Mouse (Mus musculus) T-helper 2 cell (primary cell): ENCODE data around the gene Krtap12-1.
"Not testable (repeated sequence)": the region's sequence is repeated elsewhere in the genome, so short reads cannot be mapped to it uniquely, and the experiment has no call there.

ENCODE experiments used
- in situ Hi-C: fragments of 300-600 bp; cut with MboI, MseI; formaldehyde crosslinking; loops from one replicate; pipeline ENCODE4 v1.15.1; 2025; ENCODE audit warnings: high pct_unique_total_duplicates

Krtap12-1 gene

GRCm38 (mm10) chr10:77741924-77742688, 21.7 kb downstream of the Krtap12-1 start, which contains the start of gene Gm18596:
Gene Gm18596 (minus strand): TSS chr10:77742638.
- in situ Hi-C loops = not testable (repeated sequence)

GRCm38 (mm10) chr10:77750686-77751085, 30.3 kb downstream of the Krtap12-1 start:
- in situ Hi-C loops = not testable (repeated sequence)

GRCm38 (mm10) chr10:77751254-77751653, 30.9 kb downstream of the Krtap12-1 start, which contains the start of gene Gm9736:
Gene Gm9736 (minus strand): TSS chr10:77751354.
- in situ Hi-C loops = not testable (repeated sequence)

DNA sequence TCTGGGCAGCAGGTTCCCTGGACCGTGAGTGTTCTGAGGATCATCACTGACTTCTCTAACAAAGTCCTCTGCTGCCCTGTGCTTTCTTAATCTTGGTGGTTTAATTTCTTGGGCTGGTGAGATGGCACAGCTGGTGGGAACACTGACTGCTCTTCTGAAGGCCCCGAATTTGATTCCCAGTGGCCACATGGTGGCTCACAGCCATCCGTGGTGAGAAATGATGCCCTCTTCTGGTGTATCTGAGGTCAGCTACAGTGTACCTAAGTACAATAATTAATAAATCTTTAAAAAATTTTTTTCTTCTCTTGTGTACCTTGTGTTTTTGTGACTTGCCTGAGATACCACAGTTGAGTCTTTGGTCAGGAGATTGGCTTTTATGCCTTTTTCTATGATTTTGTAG, 31.9 kb downstream of the Krtap12-1 start:
- in situ Hi-C loops = not testable (repeated sequence)

DNA sequence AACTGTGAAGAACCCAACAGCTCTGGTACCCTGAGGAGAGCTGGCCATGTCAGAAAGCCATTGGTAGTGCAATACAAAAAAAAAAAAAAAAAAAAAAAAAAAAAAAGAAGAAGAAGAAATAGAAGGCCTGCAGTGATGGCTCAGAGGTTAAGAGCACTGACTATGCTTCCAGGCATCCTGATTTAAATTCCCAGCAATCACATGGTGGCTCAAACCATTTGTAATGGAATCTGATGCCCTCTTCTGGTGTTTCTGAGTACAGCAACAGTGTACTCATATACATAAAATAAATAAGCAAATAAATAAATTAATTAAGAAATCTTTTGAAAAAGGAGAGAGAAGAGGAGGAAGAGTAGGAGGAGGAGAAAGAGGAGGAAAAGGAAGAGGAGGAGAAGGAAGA, 33.0 kb downstream of the Krtap12-1 start:
- in situ Hi-C loops = no loop called here

DNA sequence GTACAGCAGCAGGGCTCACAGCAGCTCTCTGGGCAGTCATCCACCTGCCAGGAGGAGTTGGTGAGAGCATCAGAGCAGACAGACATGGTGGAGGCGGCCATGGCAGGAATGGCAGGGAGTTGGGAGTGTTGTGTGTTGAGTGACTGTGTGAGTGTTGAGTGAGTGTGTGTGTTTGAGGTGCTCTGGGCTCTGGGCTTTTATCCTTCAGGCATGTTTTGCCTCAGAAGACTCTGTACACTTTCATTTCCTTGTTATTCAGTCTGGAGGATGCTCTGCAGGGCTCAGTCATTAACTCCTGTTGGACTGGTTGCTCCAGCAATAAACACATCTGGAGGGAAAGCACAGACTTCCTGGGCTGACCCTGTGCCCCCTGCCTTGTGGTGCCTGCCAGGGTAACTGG, 39.2 kb downstream of the Krtap12-1 start, which contains the start of gene Gm3233:
Gene Gm3233, minus strand, starts transcription at position 101 of the 400 bp plus-strand sequence.
- in situ Hi-C loops = not testable (repeated sequence)

DNA sequence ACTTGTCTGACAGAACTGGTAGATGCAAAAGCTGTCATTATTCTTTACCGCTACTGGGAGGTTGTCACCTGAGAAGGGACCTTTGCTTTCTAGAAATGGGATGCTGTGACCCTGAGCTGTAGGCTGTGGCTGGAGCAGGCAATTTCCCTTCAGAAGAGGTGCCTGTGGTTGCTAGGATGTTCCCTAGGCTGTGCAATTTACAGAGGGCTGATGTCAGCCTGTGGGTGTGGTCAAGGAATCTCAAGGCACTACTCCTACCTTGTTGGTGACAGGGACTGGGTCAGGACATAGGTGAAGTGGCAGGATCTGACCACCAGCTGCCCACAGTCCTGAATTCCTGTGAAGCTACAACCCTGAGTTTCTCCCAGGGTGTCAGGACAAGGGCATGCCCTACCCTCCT, 49.3 kb downstream of the Krtap12-1 start:
- in situ Hi-C loops = no loop called here
